Mouse (Mus musculus) heart, adult 2 months (tissue): ENCODE results near the gene Stambp. TPM values are rescaled to one million over a fixed set of nuclear protein-coding genes. Genes with fewer than 3 reads are reported as not detected.

ENCODE experiments used
- DNase-seq, 2 experiments: peaks; one replicate each; pipeline ENCODE4 v3.0.0; 2021
- H3K27ac ChIP-seq: fragments of 200-600 bp; 2 replicates; pipeline ENCODE4 v1.8.1; 2022
- H3K27me3 ChIP-seq: fragments of 200-500 bp; 2 replicates; pipeline ENCODE4 v1.6.1; 2012; ENCODE audit warnings: mild to moderate bottlenecking, low read length, inconsistent platforms, mixed read lengths; ENCODE audit not compliant: control insufficient read depth, insufficient read depth
- H3K36me3 ChIP-seq: fragments of 200-500 bp; 2 replicates; pipeline ENCODE4 v1.6.1; 2012; ENCODE audit warnings: low read length, inconsistent platforms; ENCODE audit not compliant: control insufficient read depth, insufficient read depth
- H3K4me1 ChIP-seq: fragments of 200-500 bp; 2 replicates; pipeline ENCODE4 v1.6.1; 2011; ENCODE audit warnings: low read length; ENCODE audit not compliant: control insufficient read depth, insufficient read depth
- H3K4me3 ChIP-seq: fragments of 200-600 bp; 2 replicates; pipeline ENCODE4 v1.8.1; 2022
- H3K79me2 ChIP-seq: fragments of 200-500 bp; replicated peaks from 2 replicates; pipeline ENCODE4 v1.6.1; 2012; ENCODE audit warnings: mild to moderate bottlenecking, inconsistent platforms, low read length, moderate library complexity, mixed read lengths; ENCODE audit not compliant: control insufficient read depth, insufficient read depth
- H3K9ac ChIP-seq: fragments of 200-500 bp; 2 replicates; pipeline ENCODE4 v1.6.1; 2012; ENCODE audit warnings: low read depth, mild to moderate bottlenecking, control low read depth, inconsistent platforms, low read length, mixed read lengths
- CTCF ChIP-seq: fragments of 200-600 bp; IDR thresholded peaks from 2 replicates; pipeline ENCODE4 v1.8.1; 2022; ENCODE audit warnings: antibody characterized with exemption, mild to moderate bottlenecking, moderate library complexity
- EP300 ChIP-seq: fragments of 200-500 bp; IDR thresholded peaks from 2 replicates; pipeline ENCODE4 v1.6.1; 2011; ENCODE audit warnings: low read depth, low read length, control low read depth; ENCODE audit not compliant: insufficient read depth
- POLR2A ChIP-seq: fragments of 200-500 bp; IDR thresholded peaks from 2 replicates; pipeline ENCODE4 v1.6.1; 2011; ENCODE audit warnings: mild to moderate bottlenecking, low read depth, low read length, control low read depth; ENCODE audit not compliant: insufficient read depth
- WGBS: fragments of 180-500 bp; shearing (Covaris S2); methylation state at CpG from one replicate; pipeline ENCODE4 v1.1.7; 2018; 5-methylcytosine and 5-hydroxymethylcytosine counted together
- intact Hi-C: fragments of 180-260 bp; cut with DNase I; formaldehyde crosslinking; loops from one replicate; pipeline ENCODE4 v1.15.1; 2025
- polyA plus RNA-seq: library from polyadenylated mRNA; depleted of rRNA; stranded (reverse); fragments of >200 nt; gene quantifications from 2 replicates; pipeline ENCODE4 v1.2.3, GENCODE M21; 2012
- total RNA-seq, 2 experiments: library from RNA; stranded (reverse); gene quantifications; 2 replicates each; pipeline ENCODE4 v1.2.3; 2021

Stambp gene
- total and polyA plus RNA-seq, 3 experiments = 10.1 to 12.9 (median 11.9) TPM

- no peaks in the 10 kb centered on the region for H3K36me3 ChIP-seq
- DNase-seq = peak in 1 of 2 experiments; percentile 21
- H3K4me3 ChIP-seq = no peak overlapping the region
- H3K27me3 ChIP-seq = no peaks in the 10 kb centered on the region
- 68% methylated on average over 1 of the region's 1 CpGs for WGBS
- H3K79me2 ChIP-seq = no peaks in the 10 kb centered on the region
- TF ChIP-seq POLR2A (no peak), EP300 (0 out of 2 replicates have a peak, but pooled peaks have one; percentile 24), CTCF (no peak)
- peaks cover 4% of the 10 kb centered on the region; the same call in 1 of the 2 replicates for H3K4me1 ChIP-seq
- peak overlapping the region; percentile 49 for H3K27ac ChIP-seq
- intact Hi-C loops = loop anchor here (1.0 kb wide), 1 partner anchor 14 kb away; no protein-coding TSS in a partner anchor
- H3K9ac ChIP-seq = no peak overlapping the region
Observed at GRCm38 (mm10) chr6:83612976-83613375, 40.4 kb upstream of the Stambp start.

DNA sequence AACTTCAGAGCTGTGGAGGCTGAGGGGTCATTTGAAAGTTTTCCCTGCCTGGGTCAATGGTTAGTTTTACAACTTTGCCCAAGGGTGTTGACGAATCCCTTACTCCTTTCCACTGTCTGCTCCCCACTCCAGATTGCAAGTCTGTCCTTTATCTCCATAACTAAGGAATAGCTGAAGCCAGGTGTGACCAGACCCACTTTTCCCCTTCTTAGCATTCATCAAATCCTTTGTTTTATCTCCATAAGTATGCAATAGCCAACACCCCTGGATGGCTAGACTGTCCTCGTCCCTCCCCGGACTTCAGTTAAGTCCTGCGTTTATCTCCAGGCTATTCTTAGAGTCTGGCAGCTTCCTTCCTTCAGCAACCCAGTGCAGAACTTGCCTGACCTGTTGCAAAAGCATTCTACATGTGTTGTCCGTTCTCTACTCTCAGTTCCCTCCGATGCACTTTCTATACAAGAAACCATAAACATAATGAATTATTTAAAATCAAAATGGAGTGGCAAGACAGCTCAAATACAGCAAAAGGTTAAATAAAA lies 27.2 kb upstream of the Stambp start:
- peak in 1 of 2 experiments; percentile 40 for DNase-seq
- no peak overlapping the region for H3K9ac ChIP-seq
- H3K27me3 ChIP-seq = no peaks in the 10 kb centered on the region
- no peaks in the 10 kb centered on the region for H3K79me2 ChIP-seq
- no peak overlapping the region for H3K4me3 ChIP-seq
- peaks cover 2% of the 10 kb centered on the region; the same call in 1 of the 2 replicates for H3K4me1 ChIP-seq
- H3K36me3 ChIP-seq = peaks cover 3% of the 10 kb centered on the region; the same call in 1 of the 2 replicates
- TF ChIP-seq EP300 (peak; percentile 24; the same call in 1 of the 2 replicates), POLR2A (no peak)
- intact Hi-C loops = loop anchor here (1.0 kb wide), 1 partner anchor 14 kb away; no protein-coding TSS in a partner anchor
- WGBS = 11% methylated on average over 6 of the region's 6 CpGs
- peak overlapping the region; percentile 79 for H3K27ac ChIP-seq

DNA sequence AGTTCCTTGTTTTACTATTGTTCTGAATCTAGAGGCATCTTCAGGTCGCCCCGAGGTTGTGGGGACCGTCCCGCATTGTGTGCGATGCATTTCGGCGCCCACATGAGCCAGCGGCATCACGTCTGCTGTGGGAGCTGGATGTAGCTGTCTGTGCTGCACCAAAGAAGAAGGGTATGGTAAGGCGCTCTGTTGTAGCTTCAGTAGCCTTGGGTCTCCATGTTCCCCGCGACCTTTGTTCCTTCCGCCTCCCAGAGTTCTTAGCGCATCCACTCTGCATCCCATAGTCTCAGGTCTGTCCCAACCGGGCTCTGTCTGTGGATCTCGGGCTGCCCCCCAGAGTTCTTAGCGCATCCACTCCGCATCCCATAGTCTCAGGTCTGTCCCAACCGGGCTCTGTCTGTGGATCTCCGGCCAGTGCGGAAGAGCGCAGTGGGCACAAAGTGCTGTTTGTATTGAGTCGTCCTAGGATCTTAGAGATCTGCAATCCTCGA lies 26.6 kb upstream of the Stambp start:
- no peaks in the 10 kb centered on the region for H3K27me3 ChIP-seq
- H3K9ac ChIP-seq = no peak overlapping the region
- TF ChIP-seq CTCF (no peak), EP300 (no peak), POLR2A (no peak)
- 39% methylated on average over 24 of the region's 24 CpGs for WGBS
- peaks cover 3% of the 10 kb centered on the region; the same call in 1 of the 2 replicates for H3K36me3 ChIP-seq
- peak overlapping the region; percentile 3; the same call in 1 of the 2 replicates for H3K4me3 ChIP-seq
- intact Hi-C loops = loop anchor here (1.0 kb wide), 1 partner anchor 14 kb away; no protein-coding TSS in a partner anchor
- H3K79me2 ChIP-seq = no peaks in the 10 kb centered on the region
- peaks cover 3% of the 10 kb centered on the region; the same call in 1 of the 2 replicates for H3K4me1 ChIP-seq
- peak overlapping the region; percentile 79 for H3K27ac ChIP-seq
- DNase-seq = peak in 1 of 2 experiments; percentile 27

DNA sequence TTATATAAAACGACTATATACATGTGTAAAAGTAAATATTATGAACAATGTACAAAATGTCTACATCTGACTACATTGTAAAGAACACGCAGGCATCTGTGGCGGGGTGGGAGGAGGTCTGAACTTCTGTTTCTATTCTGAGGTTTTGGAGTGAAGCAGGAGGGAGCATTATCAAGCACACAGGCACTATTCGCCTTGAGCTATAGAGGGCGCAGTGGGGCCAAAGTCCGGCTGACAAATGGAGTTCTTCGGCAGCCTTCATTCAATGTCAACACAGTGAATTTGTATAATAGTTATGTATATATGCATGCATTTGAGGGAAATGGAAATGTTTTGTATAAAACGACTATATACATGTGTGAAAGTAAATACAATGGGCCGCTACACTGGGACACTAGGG lies 26.1 kb upstream of the Stambp start:
- peak overlapping the region; percentile 3; the same call in 1 of the 2 replicates for H3K4me3 ChIP-seq
- H3K9ac ChIP-seq = no peak overlapping the region

GRCm38 (mm10) chr6:83597988-83598387 lies 25.5 kb upstream of the Stambp start:
- peaks cover 7% of the 10 kb centered on the region for H3K4me1 ChIP-seq
- H3K79me2 ChIP-seq = no peaks in the 10 kb centered on the region
- no peak overlapping the region for H3K9ac ChIP-seq
- no peak overlapping the region for H3K4me3 ChIP-seq
- no peaks in the 10 kb centered on the region for H3K27me3 ChIP-seq
- DNase-seq = no peak
- no peak for TF ChIP-seq POLR2A
- TF ChIP-seq EP300 = 0 out of 2 replicates have a peak, but pooled peaks have one; percentile 31
- intact Hi-C loops = no loop called here
- WGBS = 27% methylated on average over 3 of the region's 3 CpGs
- peaks cover 3% of the 10 kb centered on the region; the same call in 1 of the 2 replicates for H3K36me3 ChIP-seq
- H3K27ac ChIP-seq = peak overlapping the region; percentile 79

More for the DNA sequence above, 26.1 kb upstream of the Stambp start:
- Histone ChIP-seq H3K4me1 (peaks cover 7% of the 10 kb centered on the region), H3K27ac (peak overlapping the region; percentile 79), H3K79me2 (no peaks in the 10 kb centered on the region), H3K36me3 (peaks cover 3% of the 10 kb centered on the region; the same call in 1 of the 2 replicates), H3K27me3 (no peaks in the 10 kb centered on the region)
- intact Hi-C loops = loop anchor here (1.0 kb wide), 1 partner anchor 15 kb away; no protein-coding TSS in a partner anchor
- 10% methylated on average over 9 of the region's 9 CpGs for WGBS
- TF ChIP-seq EP300 (0 out of 2 replicates have a peak, but pooled peaks have one; percentile 12), CTCF (peak; percentile 79), POLR2A (no peak)
- peak; percentile 63 to 65 for DNase-seq

DNA sequence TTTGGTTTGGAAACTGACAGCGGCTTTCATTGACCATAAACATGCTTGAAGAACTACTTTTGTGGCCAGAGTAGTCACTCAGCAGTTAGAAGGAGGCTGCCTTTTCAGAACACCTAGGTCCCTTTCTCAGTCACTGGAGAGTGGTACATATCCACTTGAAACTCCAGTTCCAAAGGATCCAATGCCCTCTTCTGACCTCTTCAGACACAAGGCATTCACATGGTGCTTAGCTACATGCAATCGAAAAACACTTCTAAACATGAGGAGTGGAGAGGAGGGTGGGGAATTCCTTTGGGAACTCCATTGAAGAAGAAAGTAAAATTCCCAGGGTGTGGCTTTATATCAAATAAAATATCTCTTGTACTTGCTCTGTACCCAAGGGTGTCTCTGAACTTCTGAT lies 22.5 kb upstream of the Stambp start:
- intact Hi-C loops = no loop called here
- no peaks in the 10 kb centered on the region for H3K79me2 ChIP-seq
- no peak for TF ChIP-seq POLR2A
- no peak for TF ChIP-seq EP300
- no peak for TF ChIP-seq CTCF
- DNase-seq = no peak
- H3K36me3 ChIP-seq = peaks cover under 1% of the 10 kb centered on the region; the same call in 1 of the 2 replicates
- H3K4me1 ChIP-seq = peaks cover 7% of the 10 kb centered on the region
- H3K4me3 ChIP-seq = no peak overlapping the region
- WGBS = 76% methylated on average over 2 of the region's 2 CpGs
- no peak overlapping the region for H3K27ac ChIP-seq
- H3K9ac ChIP-seq = no peak overlapping the region
- H3K27me3 ChIP-seq = no peaks in the 10 kb centered on the region
